Mouse (Mus musculus): Measurements from ENCODE around the gene Defb28. TPM values are rescaled to one million over a fixed set of nuclear protein-coding genes. Genes with fewer than 3 reads are reported as not detected.

Gene Defb28
- polyA plus RNA-seq, 1 experiment from 2014 or later = not detected

Other genes with a start within 250 kb of the Defb28 start
- gene Tbc1d20, start 224.4 kb upstream of the Defb28 start, polyA plus RNA-seq (2016; fragmentation: Nextera tagmentation; extraction: Ambion mirVana) = 41.5 and 43.5 TPM in 2 replicates
- gene Rbck1, start 185.6 kb upstream of the Defb28 start, polyA plus RNA-seq (2016; fragmentation: Nextera tagmentation; extraction: Ambion mirVana) = 91.5 and 91.9 TPM in 2 replicates
- 3.0 and 3.5 TPM in 2 replicates for gene Trib3, start 174.2 kb upstream of the Defb28 start, polyA plus RNA-seq (2016; fragmentation: Nextera tagmentation; extraction: Ambion mirVana)
- 14.4 and 15.0 TPM in 2 replicates for gene Nrsn2, start 141.6 kb upstream of the Defb28 start, polyA plus RNA-seq (2016; fragmentation: Nextera tagmentation; extraction: Ambion mirVana)
- gene Sox12, start 120.2 kb upstream of the Defb28 start, polyA plus RNA-seq (2016; fragmentation: Nextera tagmentation; extraction: Ambion mirVana) = 19.5 and 19.6 TPM in 2 replicates
- gene Zcchc3, start 103.2 kb upstream of the Defb28 start, polyA plus RNA-seq (2016; fragmentation: Nextera tagmentation; extraction: Ambion mirVana) = 50.7 and 54.5 TPM in 2 replicates
- gene 6820408C15Rik, start 102.7 kb upstream of the Defb28 start, polyA plus RNA-seq (2016; fragmentation: Nextera tagmentation; extraction: Ambion mirVana) = 2.0 and 3.6 TPM in 2 replicates
- gene Defb23, start 53.6 kb upstream of the Defb28 start, polyA plus RNA-seq (2016; fragmentation: Nextera tagmentation; extraction: Ambion mirVana) = not detected in 2 replicates
- gene Defb20, start 41.2 kb upstream of the Defb28 start, polyA plus RNA-seq (2016; fragmentation: Nextera tagmentation; extraction: Ambion mirVana) = not detected in 2 replicates
- gene Defb22, start 28.1 kb upstream of the Defb28 start, polyA plus RNA-seq (2016; fragmentation: Nextera tagmentation; extraction: Ambion mirVana) = not detected in 2 replicates
- gene Defb26, start 6.6 kb upstream of the Defb28 start, polyA plus RNA-seq (2016; fragmentation: Nextera tagmentation; extraction: Ambion mirVana) = not detected in 2 replicates
- gene Defb29, start 21.8 kb downstream of the Defb28 start, polyA plus RNA-seq (2016; fragmentation: Nextera tagmentation; extraction: Ambion mirVana) = not detected in 2 replicates
- gene Gm17416, start 51.1 kb downstream of the Defb28 start, polyA plus RNA-seq (2016; fragmentation: Nextera tagmentation; extraction: Ambion mirVana) = not detected in 2 replicates
- not detected in 2 replicates for gene Defb21, start 54.5 kb downstream of the Defb28 start, polyA plus RNA-seq (2016; fragmentation: Nextera tagmentation; extraction: Ambion mirVana)
- gene Defb19, start 62.1 kb downstream of the Defb28 start, polyA plus RNA-seq (2016; fragmentation: Nextera tagmentation; extraction: Ambion mirVana) = not detected in 2 replicates
- gene Defb45, start 81.1 kb downstream of the Defb28 start, polyA plus RNA-seq (2016; fragmentation: Nextera tagmentation; extraction: Ambion mirVana) = not detected in 2 replicates
- not detected in 2 replicates for gene Defb36, start 86.1 kb downstream of the Defb28 start, polyA plus RNA-seq (2016; fragmentation: Nextera tagmentation; extraction: Ambion mirVana)
- not detected in 2 replicates for gene Defb25, start 104.8 kb downstream of the Defb28 start, polyA plus RNA-seq (2016; fragmentation: Nextera tagmentation; extraction: Ambion mirVana)
- 0.72 and 0.82 TPM in 2 replicates for gene Rem1, start 108.7 kb downstream of the Defb28 start, polyA plus RNA-seq (2016; fragmentation: Nextera tagmentation; extraction: Ambion mirVana)
- 153 and 157 TPM in 2 replicates for gene H13, start 151.2 kb downstream of the Defb28 start, polyA plus RNA-seq (2016; fragmentation: Nextera tagmentation; extraction: Ambion mirVana)
- gene Mcts2, start 168.8 kb downstream of the Defb28 start, polyA plus RNA-seq (2016; fragmentation: Nextera tagmentation; extraction: Ambion mirVana) = 34.9 and 40.5 TPM in 2 replicates
- 157 and 159 TPM in 2 replicates for gene Id1, start 218.0 kb downstream of the Defb28 start, polyA plus RNA-seq (2016; fragmentation: Nextera tagmentation; extraction: Ambion mirVana)
- gene Cox4i2, start 235.9 kb downstream of the Defb28 start, polyA plus RNA-seq (2016; fragmentation: Nextera tagmentation; extraction: Ambion mirVana) = 5.0 and 5.3 TPM in 2 replicates

Measured in hindbrain, embryonic 12.5 days (tissue).